Mouse (Mus musculus): ENCODE results near the gene Lyzl4. TPM values are rescaled to one million over a fixed set of nuclear protein-coding genes. Genes with fewer than 3 reads are reported as not detected.

Gene Lyzl4
- polyA plus RNA-seq, 1 experiment = 0.38 TPM

DNA sequence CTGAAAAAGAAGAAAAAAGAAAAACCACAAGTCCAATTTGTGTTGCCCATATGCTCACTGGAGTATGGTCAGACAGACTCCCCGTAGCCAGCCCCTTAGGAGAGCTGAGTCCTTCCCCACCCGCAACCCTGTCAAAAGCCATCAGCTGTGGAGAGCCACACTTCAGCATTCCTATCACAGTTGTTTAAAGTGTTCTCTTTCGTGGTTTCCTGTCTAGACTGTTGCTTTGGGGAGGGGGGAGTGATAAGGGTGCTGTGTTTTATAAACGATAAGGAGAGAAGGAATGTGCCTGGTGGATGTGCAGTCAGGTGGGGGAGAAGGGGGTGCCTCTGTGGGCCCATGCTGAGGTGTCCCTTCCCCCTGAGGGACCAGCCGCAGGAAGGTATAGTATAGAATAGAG, 28.7 kb downstream of the Lyzl4 start:
- Histone ChIP-seq H3K4me3 (replicated peaks; ENCODE audit: insufficient read depth, low read depth, low read length) (no peak overlapping the region), H3K27ac (ENCODE audit: insufficient read depth, low read length) (no peak overlapping the region), H3K27me3 (ENCODE audit: control insufficient read depth, insufficient read depth, low read length) (no peaks in the 10 kb centered on the region), H3K4me1 (ENCODE audit: control insufficient read depth, insufficient read depth, low read length) (no peaks in the 10 kb centered on the region)
- no peak for DNase-seq
- TF ChIP-seq POLR2A (IDR thresholded peaks at IDR 0.05; ENCODE audit: borderline replicate concordance, insufficient read depth, low read length) (no peak), CTCF (IDR thresholded peaks at IDR 0.05; ENCODE audit: borderline replicate concordance, insufficient read depth, low read depth, low read length) (no peak)
- 61% methylated on average over 5 of the region's 5 CpGs for WGBS

DNA sequence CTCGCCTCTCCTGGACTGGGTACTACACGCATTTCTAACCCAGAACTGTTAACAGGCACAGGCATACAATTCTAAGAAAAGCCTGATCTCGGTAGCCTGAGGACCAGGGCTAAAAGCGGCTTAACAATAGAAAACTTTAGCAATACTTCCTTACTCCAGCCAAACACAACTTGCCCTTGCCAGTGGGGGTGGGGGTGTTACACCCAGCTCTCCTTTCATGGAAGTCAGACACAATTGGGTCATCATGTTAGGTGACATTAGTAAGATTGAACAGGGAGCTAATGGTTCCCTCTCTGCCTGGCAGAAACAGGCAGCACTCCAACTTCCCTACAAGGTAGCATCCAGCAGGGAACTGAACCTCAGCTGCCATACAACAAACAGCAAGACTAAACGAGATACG, 32.5 kb downstream of the Lyzl4 start:
- TF ChIP-seq POLR2A (IDR thresholded peaks at IDR 0.05; ENCODE audit: borderline replicate concordance, insufficient read depth, low read length) (no peak), CTCF (IDR thresholded peaks at IDR 0.05; ENCODE audit: borderline replicate concordance, insufficient read depth, low read depth, low read length) (no peak)
- no peak overlapping the region for H3K4me3 ChIP-seq (replicated peaks; ENCODE audit: insufficient read depth, low read depth, low read length)
- H3K4me1 ChIP-seq (ENCODE audit: control insufficient read depth, insufficient read depth, low read length) = no peaks in the 10 kb centered on the region
- H3K27me3 ChIP-seq (ENCODE audit: control insufficient read depth, insufficient read depth, low read length) = no peaks in the 10 kb centered on the region
- WGBS = 61% methylated on average over 6 of the region's 6 CpGs
- H3K27ac ChIP-seq (ENCODE audit: insufficient read depth, low read length) = no peak overlapping the region
- no peak for DNase-seq

DNA sequence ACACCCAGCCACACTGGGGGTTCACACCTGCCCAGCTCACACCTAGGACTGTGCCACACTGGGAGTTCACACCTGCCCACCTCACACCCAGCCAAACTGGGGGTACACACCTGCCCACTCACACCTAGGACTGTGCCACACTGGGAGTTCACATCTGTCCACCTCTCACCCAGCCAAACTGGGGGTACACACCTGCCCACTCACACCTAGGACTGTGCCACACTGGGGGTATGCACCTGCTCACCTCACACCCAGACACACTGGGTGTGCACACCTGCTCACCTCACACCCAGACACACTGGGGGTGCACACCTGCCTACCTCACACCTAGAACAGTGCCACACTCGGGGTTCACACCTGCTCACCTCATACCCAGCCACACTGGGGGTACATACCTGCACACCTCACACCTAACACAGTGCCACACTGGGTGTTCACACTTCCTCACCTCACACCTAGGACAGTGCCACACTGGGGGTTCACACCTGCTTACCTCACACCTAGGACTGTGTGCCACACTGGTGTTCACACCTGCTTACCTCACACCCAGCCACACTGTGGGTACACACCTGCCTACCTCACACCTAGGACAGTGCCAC, 35.3 kb downstream of the Lyzl4 start:
- no peak for TF ChIP-seq CTCF (IDR thresholded peaks at IDR 0.05; ENCODE audit: borderline replicate concordance, insufficient read depth, low read depth, low read length)
- TF ChIP-seq POLR2A (IDR thresholded peaks at IDR 0.05; ENCODE audit: borderline replicate concordance, insufficient read depth, low read length) = no peak
- no peaks in the 10 kb centered on the region for H3K27me3 ChIP-seq (ENCODE audit: control insufficient read depth, insufficient read depth, low read length)
- no peak overlapping the region for H3K4me3 ChIP-seq (replicated peaks; ENCODE audit: insufficient read depth, low read depth, low read length)
- H3K27ac ChIP-seq (ENCODE audit: insufficient read depth, low read length) = no peak overlapping the region
- DNase-seq = no peak
- peaks cover under 1% of the 10 kb centered on the region; the same call in 1 of the 2 replicates for H3K4me1 ChIP-seq (ENCODE audit: control insufficient read depth, insufficient read depth, low read length)
- 55% methylated on average over 1 of the region's 1 CpGs for WGBS

DNA sequence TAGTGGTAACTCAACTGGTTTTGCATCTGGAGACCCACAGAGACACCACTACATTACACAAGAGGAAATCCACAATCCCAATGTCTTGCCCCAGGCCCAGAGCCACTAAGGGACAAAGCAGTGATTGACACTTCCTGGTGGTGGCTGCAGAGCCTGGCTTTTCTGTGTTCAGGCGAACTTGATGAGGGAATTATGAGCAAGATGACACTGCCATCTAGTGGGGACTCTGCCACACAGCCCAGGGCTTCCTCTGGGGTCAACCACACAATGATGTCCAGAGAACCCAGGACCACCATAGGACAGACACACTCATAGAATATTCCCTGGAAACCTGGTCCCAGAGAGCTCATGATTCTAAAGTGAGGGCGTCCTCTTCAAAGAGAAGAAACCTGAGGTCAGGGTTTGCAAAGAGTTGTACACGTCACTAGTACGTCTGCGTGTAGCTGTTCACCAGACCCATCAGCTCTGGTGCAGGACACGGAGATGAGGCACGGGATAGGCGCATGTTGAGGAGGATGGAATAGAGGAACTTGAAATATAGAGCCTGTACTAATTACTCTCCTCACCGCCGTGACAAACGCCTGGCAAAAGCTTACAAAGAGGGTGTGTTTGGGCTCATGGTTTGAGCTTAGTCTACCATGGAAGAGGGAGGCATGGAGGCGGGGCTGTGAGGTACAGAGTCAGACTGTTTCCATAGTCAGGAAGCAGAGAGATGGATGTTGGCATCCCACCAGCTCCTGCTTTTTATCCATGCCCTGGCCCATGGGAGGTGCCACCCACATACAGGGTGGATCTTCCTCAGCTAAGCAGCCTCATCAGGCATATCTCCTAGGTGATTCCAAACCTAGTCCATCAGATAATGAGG, 36.2 kb downstream of the Lyzl4 start:
- TF ChIP-seq POLR2A (IDR thresholded peaks at IDR 0.05; ENCODE audit: borderline replicate concordance, insufficient read depth, low read length) = no peak
- peak; percentile 85 for TF ChIP-seq CTCF (IDR thresholded peaks at IDR 0.05; ENCODE audit: borderline replicate concordance, insufficient read depth, low read depth, low read length)
- Histone ChIP-seq H3K27ac (ENCODE audit: insufficient read depth, low read length) (no peak overlapping the region), H3K4me1 (ENCODE audit: control insufficient read depth, insufficient read depth, low read length) (peaks cover 10% of the 10 kb centered on the region), H3K4me3 (replicated peaks; ENCODE audit: insufficient read depth, low read depth, low read length) (no peak overlapping the region), H3K27me3 (ENCODE audit: control insufficient read depth, insufficient read depth, low read length) (no peaks in the 10 kb centered on the region)
- DNase-seq = peak; percentile 64 to 75
- 56% methylated on average over 12 of the region's 12 CpGs for WGBS

DNA sequence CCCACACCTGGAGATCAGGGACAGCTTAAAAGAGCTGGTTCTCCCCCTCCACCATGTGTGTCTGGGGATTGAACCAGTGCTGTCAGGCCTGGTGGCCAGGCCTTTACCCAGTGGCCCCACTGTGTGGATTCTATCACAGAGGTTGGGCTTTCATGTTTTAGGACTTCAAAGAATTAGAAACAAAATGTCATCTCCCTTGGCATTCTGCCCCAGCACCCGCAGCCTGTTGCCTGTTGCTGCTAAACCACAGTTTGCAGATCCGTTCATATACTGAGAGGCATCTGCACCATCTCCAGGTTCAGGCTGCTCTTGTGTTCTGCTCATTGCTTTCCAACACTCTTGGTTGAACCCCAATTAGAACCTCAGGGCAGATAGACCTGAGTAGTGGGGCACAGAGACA, 39.5 kb downstream of the Lyzl4 start:
- WGBS = 65% methylated on average over 2 of the region's 2 CpGs
- Histone ChIP-seq H3K27ac (ENCODE audit: insufficient read depth, low read length) (no peak overlapping the region), H3K27me3 (ENCODE audit: control insufficient read depth, insufficient read depth, low read length) (no peaks in the 10 kb centered on the region), H3K4me1 (ENCODE audit: control insufficient read depth, insufficient read depth, low read length) (peaks cover 11% of the 10 kb centered on the region), H3K4me3 (replicated peaks; ENCODE audit: insufficient read depth, low read depth, low read length) (no peak overlapping the region)
- no peak for DNase-seq
- no peak for TF ChIP-seq CTCF (IDR thresholded peaks at IDR 0.05; ENCODE audit: borderline replicate concordance, insufficient read depth, low read depth, low read length)
- TF ChIP-seq POLR2A (IDR thresholded peaks at IDR 0.05; ENCODE audit: borderline replicate concordance, insufficient read depth, low read length) = no peak

DNA sequence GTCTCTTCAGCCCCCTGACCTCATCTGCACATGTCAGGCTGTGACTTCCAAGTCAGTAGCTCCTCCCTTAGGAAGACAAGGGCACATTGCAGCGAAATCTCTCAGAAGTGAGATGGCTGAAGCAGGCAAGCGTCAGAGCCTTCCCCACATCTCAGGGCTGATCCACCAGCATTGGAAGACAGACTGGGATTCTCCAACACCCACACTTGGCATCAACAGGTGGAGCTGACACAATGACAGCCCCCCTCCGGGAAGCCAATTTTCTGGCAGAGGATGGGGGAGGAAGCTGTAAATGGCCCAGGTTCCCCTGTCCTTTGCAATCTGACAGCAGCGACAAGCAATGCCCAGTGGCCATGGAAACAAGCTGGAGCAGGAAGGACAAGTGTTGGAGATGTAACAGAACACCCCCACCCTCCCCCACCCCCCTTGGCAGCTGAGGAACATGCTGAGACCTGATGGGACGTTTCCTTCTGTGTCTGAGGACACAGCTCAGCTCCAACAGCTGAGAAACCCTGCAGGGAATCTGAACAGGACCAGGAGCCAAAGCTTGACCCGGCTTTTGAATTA, 41.0 kb downstream of the Lyzl4 start:
- H3K4me1 ChIP-seq (ENCODE audit: control insufficient read depth, insufficient read depth, low read length) = peaks cover 11% of the 10 kb centered on the region
- peak; percentile 19 to 25 for DNase-seq
- TF ChIP-seq CTCF (IDR thresholded peaks at IDR 0.05; ENCODE audit: borderline replicate concordance, insufficient read depth, low read depth, low read length) = no peak
- no peak for TF ChIP-seq POLR2A (IDR thresholded peaks at IDR 0.05; ENCODE audit: borderline replicate concordance, insufficient read depth, low read length)

DNA sequence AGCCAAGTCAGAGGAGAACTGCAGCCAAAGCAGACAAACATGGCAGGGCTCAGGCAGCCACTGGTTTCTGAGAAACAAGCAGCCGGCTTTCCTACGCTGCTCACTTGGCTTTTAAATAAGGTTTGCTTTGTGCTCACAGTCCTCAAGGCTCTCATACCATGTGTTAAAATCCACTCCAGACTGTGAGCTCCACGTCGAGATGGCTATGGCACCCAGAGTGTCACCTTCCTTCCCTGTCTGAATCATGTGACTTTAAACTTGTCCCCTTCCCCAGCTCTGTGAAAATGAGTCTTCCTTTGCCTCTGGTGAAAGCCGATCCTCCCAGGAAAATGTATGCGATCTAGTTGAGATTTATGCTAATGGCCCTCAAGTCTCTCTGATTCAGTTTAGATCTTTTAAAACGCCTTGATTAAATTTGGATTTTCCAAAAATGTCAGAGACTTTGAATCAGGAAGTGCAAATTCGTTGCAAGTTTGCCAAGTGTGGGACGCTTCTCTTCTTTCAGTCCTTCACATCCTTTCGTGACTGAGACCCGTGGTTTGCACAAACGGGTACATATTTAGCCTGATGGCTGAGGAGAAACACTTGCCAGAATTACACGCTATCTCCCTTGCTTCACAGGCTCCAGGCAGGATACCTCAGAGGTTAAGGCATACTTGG, 41.6 kb downstream of the Lyzl4 start:
- Histone ChIP-seq H3K27ac (ENCODE audit: insufficient read depth, low read length) (no peak overlapping the region), H3K4me3 (replicated peaks; ENCODE audit: insufficient read depth, low read depth, low read length) (no peak overlapping the region), H3K4me1 (ENCODE audit: control insufficient read depth, insufficient read depth, low read length) (peaks cover 11% of the 10 kb centered on the region), H3K27me3 (ENCODE audit: control insufficient read depth, insufficient read depth, low read length) (no peaks in the 10 kb centered on the region)
- WGBS = 34% methylated on average over 13 of the region's 13 CpGs
- no peak for DNase-seq
- TF ChIP-seq POLR2A (IDR thresholded peaks at IDR 0.05; ENCODE audit: borderline replicate concordance, insufficient read depth, low read length) (no peak), CTCF (IDR thresholded peaks at IDR 0.05; ENCODE audit: borderline replicate concordance, insufficient read depth, low read depth, low read length) (no peak)

More for the DNA sequence above, 41.0 kb downstream of the Lyzl4 start:
- Histone ChIP-seq H3K27ac (ENCODE audit: insufficient read depth, low read length) (no peak overlapping the region), H3K4me3 (replicated peaks; ENCODE audit: insufficient read depth, low read depth, low read length) (no peak overlapping the region), H3K27me3 (ENCODE audit: control insufficient read depth, insufficient read depth, low read length) (no peaks in the 10 kb centered on the region)
- 12% methylated on average over 6 of the region's 6 CpGs for WGBS

Data from cerebellum, adult 2 months (tissue).